Mouse (Mus musculus) frontal cortex, adult 2 months (tissue): ENCODE measurements at regions not wholly inside any gene's neighbourhood (a gene's known extent, or its start where the extent isn't known, plus 50 kb on each side); places are given as distances from the start of the nearest gene placed in this dataset.
A peak's percentile ranks its signal among the peaks of the same experiment; 100 is the strongest.

Experiments used
- DNase-seq, 2 experiments: peaks; one replicate each; pipeline ENCODE4 v3.0.0; 2022; ENCODE audit warnings: low spot score in 1 of 2; ENCODE audit errors: extremely low spot score in 1 of 2

DNA sequence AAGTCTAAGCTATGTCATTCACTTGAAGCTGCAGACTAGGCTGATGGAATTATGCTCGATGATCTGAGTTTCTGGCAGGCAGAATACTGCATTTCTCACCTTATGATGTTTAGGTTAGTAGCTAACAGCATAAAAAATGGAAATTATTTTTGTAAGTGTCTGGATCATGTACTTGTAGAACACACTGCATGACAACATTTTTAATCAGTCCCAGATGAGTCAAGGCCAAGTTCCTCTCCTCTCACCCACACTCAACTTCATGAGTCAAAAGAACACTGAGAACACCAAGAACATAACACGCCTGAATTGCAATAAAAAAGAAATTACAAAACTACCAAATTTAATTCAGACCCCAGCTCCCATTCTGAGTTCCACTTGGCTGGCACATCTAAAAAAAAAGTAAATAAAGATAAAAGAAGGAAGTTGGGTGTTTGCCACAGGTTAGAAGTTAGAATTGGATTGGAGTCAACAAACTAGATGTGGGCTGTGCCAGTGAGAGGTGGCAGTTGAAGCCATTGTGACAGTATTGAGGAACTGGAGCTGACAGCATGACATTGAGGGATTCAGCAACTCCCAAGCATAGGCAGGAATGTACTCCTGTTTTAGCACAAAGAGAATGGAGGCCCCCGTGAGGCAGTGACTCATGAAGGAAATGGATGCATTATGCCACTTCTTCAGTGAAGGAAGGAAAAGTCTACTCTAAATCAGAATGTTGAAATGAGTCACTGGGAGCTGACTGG, 222.8 kb upstream of the 4931408C20Rik start:
- peak; percentile 81 for DNase-seq

DNA sequence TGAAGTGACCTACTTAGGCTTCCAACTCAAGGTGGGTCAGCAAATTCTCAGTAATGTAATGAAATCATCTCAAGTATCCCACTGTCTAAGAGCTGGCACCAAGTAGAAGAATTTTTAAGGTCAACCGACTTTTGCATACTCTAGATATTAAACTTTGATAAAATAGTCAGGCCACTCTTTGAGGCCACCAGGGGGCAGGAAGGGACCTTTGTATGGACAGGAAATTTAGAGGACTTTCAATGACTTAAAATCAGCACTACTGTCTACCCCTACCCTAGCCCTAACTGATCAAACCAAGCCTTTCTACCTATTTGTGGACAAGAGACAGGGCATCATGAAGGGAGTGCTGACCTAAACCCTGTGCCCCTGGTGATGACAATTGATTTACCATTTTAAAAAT, 215.0 kb upstream of the 4931408C20Rik start:
- peak in 1 of 2 experiments; percentile 45 for DNase-seq

DNA sequence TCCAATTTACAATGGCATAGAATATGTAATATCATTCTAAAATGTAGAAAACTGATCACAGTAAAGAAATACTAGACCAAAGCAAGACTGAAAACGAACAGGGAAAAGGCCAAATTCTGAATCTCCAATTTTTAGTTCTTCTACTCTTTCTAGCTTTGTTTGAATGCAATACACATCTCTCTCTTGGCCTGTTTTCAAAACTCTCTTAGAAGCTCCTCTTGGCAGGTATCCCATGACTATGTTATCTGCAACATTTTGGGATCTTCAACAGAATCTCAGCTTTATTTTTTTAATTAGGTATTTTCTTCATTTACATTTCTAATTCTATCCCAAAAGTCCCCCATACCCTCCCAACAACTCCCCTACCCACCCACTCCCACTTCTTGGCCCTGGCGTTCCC, 170.2 kb upstream of the 4931408C20Rik start:
- peak in 1 of 2 experiments; percentile 27 for DNase-seq

DNA sequence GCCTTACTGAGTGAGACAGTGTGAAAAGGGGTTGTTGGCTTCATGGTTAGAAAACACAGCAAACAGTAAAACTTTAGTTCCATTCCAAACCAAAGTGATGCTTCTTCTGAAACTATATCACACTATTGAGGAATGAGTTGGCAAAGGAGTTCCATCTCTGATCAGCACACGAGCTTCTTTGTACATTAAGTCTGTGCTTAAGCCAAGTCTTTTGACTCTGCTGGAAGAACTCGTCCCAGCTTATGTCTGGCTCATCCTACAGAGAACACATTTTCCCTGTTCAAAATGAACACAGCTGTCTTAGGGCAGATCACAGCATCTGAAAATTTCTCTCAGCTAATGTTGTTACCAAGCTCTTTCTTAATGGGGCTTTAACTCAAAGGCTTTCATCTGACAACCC, 166.5 kb upstream of the 4931408C20Rik start:
- DNase-seq: peak in 1 of 2 experiments; percentile 3

DNA sequence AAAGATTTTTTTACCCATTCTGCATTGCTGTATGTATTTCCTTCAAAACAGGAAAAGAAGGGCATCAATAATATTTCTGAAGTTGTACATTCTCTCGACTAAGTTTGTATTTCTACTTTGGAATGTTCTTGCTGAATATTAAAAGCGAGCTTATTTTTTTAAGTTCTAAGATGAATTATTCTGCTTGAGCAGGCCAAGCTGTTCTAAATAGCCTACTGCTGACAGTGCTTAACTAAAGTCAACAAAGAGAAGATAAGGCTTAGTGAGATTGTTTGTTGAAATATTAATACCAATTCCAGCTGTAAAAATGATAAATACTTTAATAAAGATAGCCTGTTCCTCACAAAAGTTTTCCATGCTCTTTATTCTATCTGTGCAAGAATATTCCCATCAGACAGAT, 122.0 kb upstream of the 4931408C20Rik start:
- no peak for DNase-seq

DNA sequence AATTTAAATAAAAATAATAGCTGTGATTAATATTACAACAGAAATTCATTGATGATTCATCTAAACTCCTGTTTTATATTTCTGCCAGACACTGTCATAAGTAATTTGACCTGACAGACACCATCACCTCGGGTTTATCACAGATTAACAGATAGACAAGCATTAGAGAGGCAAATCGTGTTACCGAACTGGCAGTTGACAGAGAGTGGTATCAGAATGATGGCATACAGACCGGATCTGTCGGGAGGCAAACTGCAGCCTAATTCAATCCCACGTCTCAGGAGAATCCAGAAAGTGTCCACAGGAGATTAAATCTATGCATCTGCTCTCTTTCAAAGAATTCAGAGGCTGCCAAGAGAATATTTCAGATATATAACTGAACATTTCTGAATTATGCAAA, 77.8 kb upstream of the 4931408C20Rik start:
- DNase-seq: no peak
